Mouse (Mus musculus): ENCODE results near the gene Gm16253.
A peak's percentile ranks its signal among the peaks of the same experiment; 100 is the strongest.

DNA sequence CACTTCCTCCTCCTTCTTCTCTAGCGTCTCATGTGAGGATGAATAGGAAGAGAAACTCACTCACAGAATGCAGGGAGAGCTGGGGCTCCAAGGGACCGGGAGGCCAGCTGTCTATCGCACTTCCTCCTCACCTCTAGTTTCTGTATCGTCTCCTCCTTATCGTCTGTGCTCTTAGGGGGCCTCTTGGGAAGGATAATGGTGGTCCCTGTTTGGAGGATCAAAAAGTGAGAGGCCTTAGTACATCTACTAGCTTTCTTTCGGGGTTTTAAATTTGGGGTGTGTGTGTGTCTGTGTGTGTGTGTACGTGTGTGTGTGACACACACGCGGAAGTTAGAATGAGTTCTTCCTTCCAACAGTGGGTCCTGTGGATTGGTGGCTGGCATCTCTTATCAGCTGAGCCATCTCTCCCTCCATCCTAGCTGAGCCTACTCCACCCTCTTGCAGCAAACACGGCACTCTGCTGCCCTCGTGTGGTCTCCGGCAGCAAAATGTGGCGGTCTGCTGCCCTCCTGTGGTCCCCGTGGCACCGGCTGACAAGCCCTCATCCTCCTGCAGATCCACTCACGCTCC lies 3.2 kb downstream of the Gm16253 start:
- TF ChIP-seq CTCF (IDR thresholded peaks at IDR 0.05; ENCODE audit: extremely low read depth, insufficient read length, insufficient replicate concordance, low read depth, low read length) = peak; percentile 100
- TF ChIP-seq POLR2A (IDR thresholded peaks at IDR 0.05; ENCODE audit: low read depth, low read length) = no peak
